Mouse (Mus musculus): ENCODE results near the gene Trip12. TPM values are rescaled to one million over a fixed set of nuclear protein-coding genes. Genes with fewer than 3 reads are reported as not detected.

Gene Trip12
- polyA plus RNA-seq, 1 experiment from 2014 or later = 85.8 TPM

- H3K9me3 ChIP-seq (ENCODE audit: control insufficient read depth, low read length) = no peaks in the 10 kb centered on the region
- 93% methylated on average over 3 of the region's 3 CpGs for WGBS
- H3K4me2 ChIP-seq (replicated peaks; ENCODE audit: low read depth, low read length) = no peak overlapping the region
- no peak overlapping the region for H3K4me3 ChIP-seq (ENCODE audit: low read length)
- no peak overlapping the region for H3K9ac ChIP-seq (ENCODE audit: low read depth, low read length)
- H3K36me3 ChIP-seq (ENCODE audit: control insufficient read depth, insufficient read depth, low read length) = peaks cover 43% of the 10 kb centered on the region
- H3K27ac ChIP-seq (ENCODE audit: low read depth, low read length) = no peak overlapping the region
- no peak for ATAC-seq (ENCODE audit: low FRiP score, low TSS enrichment)
- no peaks in the 10 kb centered on the region for H3K27me3 ChIP-seq (ENCODE audit: control insufficient read depth, insufficient read depth, low read length)
- H3K4me1 ChIP-seq (ENCODE audit: control insufficient read depth, insufficient read depth, low read length) = no peaks in the 10 kb centered on the region
These were observed 117.9 kb downstream of the Trip12 start for GRCm38 (mm10) chr1:84722371-84722770.

DNA sequence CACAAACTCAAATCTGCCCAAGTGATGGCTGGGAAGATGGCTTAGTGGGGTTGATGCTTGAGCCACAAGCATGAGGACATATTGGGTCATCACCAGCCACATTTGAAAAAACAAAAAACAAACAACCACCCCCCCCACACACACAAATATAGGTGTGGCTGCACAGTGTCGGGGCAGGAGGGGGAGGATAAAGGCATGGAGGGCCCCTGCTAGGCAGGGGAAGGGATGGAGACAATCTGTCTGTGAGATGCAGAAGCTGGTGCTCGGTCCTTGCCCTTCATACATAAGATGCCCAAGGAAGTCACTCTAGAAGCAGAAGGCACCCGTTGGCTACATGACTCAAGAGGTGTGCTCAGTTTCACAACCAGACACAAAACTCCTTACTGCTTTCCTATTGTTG lies 118.4 kb downstream of the Trip12 start:
- Histone ChIP-seq H3K4me3 (ENCODE audit: low read length) (no peak overlapping the region), H3K9me3 (ENCODE audit: control insufficient read depth, low read length) (no peaks in the 10 kb centered on the region), H3K9ac (ENCODE audit: low read depth, low read length) (no peak overlapping the region), H3K27ac (ENCODE audit: low read depth, low read length) (no peak overlapping the region), H3K4me1 (ENCODE audit: control insufficient read depth, insufficient read depth, low read length) (no peaks in the 10 kb centered on the region), H3K4me2 (replicated peaks; ENCODE audit: low read depth, low read length) (no peak overlapping the region), H3K27me3 (ENCODE audit: control insufficient read depth, insufficient read depth, low read length) (no peaks in the 10 kb centered on the region), H3K36me3 (ENCODE audit: control insufficient read depth, insufficient read depth, low read length) (peaks cover 42% of the 10 kb centered on the region)
- no peak for ATAC-seq (ENCODE audit: low FRiP score, low TSS enrichment)
- 87% methylated on average over 3 of the region's 3 CpGs for WGBS

GRCm38 (mm10) chr1:84709810-84710785 lies 130.2 kb downstream of the Trip12 start:
- Histone ChIP-seq H3K27me3 (ENCODE audit: control insufficient read depth, insufficient read depth, low read length) (no peaks in the 10 kb centered on the region; the same call in 1 of the 2 replicates), H3K27ac (ENCODE audit: low read depth, low read length) (no peak overlapping the region), H3K9me3 (ENCODE audit: control insufficient read depth, low read length) (no peaks in the 10 kb centered on the region), H3K4me2 (replicated peaks; ENCODE audit: low read depth, low read length) (peak overlapping the region; percentile 21; the same call in 1 of the 2 replicates), H3K4me1 (ENCODE audit: control insufficient read depth, insufficient read depth, low read length) (no peaks in the 10 kb centered on the region; the same call in 1 of the 2 replicates), H3K4me3 (ENCODE audit: low read length) (0 out of 2 replicates have a peak overlapping the region, but pooled peaks have one; percentile 6), H3K36me3 (ENCODE audit: control insufficient read depth, insufficient read depth, low read length) (no peaks in the 10 kb centered on the region), H3K9ac (ENCODE audit: low read depth, low read length) (no peak overlapping the region)
- WGBS = 17% methylated on average over 31 of the region's 31 CpGs
- ATAC-seq (ENCODE audit: low FRiP score, low TSS enrichment) = no peak

- no peaks in the 10 kb centered on the region; the same call in 1 of the 2 replicates for H3K4me1 ChIP-seq (ENCODE audit: control insufficient read depth, insufficient read depth, low read length)
- H3K9ac ChIP-seq (ENCODE audit: low read depth, low read length) = no peak overlapping the region
- 22% methylated on average over 5 of the region's 5 CpGs for WGBS
- no peak overlapping the region for H3K27ac ChIP-seq (ENCODE audit: low read depth, low read length)
- ATAC-seq (ENCODE audit: low FRiP score, low TSS enrichment) = no peak
- H3K27me3 ChIP-seq (ENCODE audit: control insufficient read depth, insufficient read depth, low read length) = no peaks in the 10 kb centered on the region; the same call in 1 of the 2 replicates
- no peak overlapping the region for H3K4me2 ChIP-seq (replicated peaks; ENCODE audit: low read depth, low read length)
- no peaks in the 10 kb centered on the region for H3K36me3 ChIP-seq (ENCODE audit: control insufficient read depth, insufficient read depth, low read length)
- no peak overlapping the region for H3K4me3 ChIP-seq (ENCODE audit: low read length)
- H3K9me3 ChIP-seq (ENCODE audit: control insufficient read depth, low read length) = no peaks in the 10 kb centered on the region
These were observed 130.9 kb downstream of the Trip12 start for GRCm38 (mm10) chr1:84709406-84709805.

DNA sequence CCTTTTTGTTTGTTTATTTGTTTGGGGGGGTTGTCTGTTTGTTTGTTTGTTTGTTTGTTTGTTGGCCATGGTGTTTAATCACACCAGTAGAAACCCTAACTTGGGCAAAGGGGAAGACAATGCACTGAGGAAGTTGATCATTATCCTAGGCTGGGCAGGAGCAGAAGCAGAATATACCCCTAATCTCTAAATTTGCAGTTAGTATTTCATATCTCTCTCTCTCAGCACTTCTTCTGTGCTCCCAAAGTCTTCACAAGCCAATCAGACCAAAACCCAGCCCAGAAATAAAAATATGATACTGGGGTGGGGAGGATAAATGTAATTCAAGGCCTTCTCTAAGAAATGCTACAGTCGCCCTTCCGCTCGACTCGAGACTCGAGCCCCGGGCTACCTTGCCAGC lies 140.1 kb downstream of the Trip12 start:
- WGBS = 99% methylated on average over 6 of the region's 6 CpGs
- H3K9ac ChIP-seq (ENCODE audit: low read depth, low read length) = no peak overlapping the region
- H3K4me1 ChIP-seq (ENCODE audit: control insufficient read depth, insufficient read depth, low read length) = peaks cover 3% of the 10 kb centered on the region; the same call in 1 of the 2 replicates
- H3K4me2 ChIP-seq (replicated peaks; ENCODE audit: low read depth, low read length) = no peak overlapping the region
- no peaks in the 10 kb centered on the region for H3K36me3 ChIP-seq (ENCODE audit: control insufficient read depth, insufficient read depth, low read length)
- H3K4me3 ChIP-seq (ENCODE audit: low read length) = no peak overlapping the region
- no peak for ATAC-seq (ENCODE audit: low FRiP score, low TSS enrichment)
- H3K9me3 ChIP-seq (ENCODE audit: control insufficient read depth, low read length) = no peaks in the 10 kb centered on the region
- no peak overlapping the region for H3K27ac ChIP-seq (ENCODE audit: low read depth, low read length)
- H3K27me3 ChIP-seq (ENCODE audit: control insufficient read depth, insufficient read depth, low read length) = peaks cover 7% of the 10 kb centered on the region

DNA sequence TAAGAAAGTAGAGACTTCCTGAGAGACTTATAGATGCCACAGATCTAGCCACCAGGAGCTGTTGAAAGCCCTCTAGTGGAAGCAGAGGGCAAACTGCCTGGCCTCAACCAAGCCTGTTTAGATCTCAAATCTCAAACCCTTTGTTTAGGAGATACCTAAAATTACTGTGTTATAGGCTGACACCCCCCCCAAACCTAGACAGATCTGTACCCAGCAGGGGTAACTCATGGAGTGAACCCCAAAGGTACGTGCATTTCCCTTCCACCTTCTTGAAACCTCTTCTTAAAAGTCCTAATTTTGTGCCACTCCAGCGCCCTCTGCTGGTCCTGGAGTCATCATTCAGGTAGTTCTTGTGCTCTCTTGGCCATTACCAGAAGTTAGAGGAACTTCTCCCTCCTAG lies 143.2 kb downstream of the Trip12 start:
- Histone ChIP-seq H3K9me3 (ENCODE audit: control insufficient read depth, low read length) (no peaks in the 10 kb centered on the region), H3K27me3 (ENCODE audit: control insufficient read depth, insufficient read depth, low read length) (peaks cover 17% of the 10 kb centered on the region), H3K27ac (ENCODE audit: low read depth, low read length) (no peak overlapping the region), H3K4me3 (ENCODE audit: low read length) (no peak overlapping the region), H3K36me3 (ENCODE audit: control insufficient read depth, insufficient read depth, low read length) (no peaks in the 10 kb centered on the region), H3K4me1 (ENCODE audit: control insufficient read depth, insufficient read depth, low read length) (peaks cover 8% of the 10 kb centered on the region; the same call in 1 of the 2 replicates), H3K4me2 (replicated peaks; ENCODE audit: low read depth, low read length) (no peak overlapping the region), H3K9ac (ENCODE audit: low read depth, low read length) (no peak overlapping the region)
- 3% methylated on average over 2 of the region's 2 CpGs for WGBS
- no peak for ATAC-seq (ENCODE audit: low FRiP score, low TSS enrichment)

- peak; percentile 91 for ATAC-seq (ENCODE audit: low FRiP score, low TSS enrichment)
- Histone ChIP-seq H3K9ac (ENCODE audit: low read depth, low read length) (0 out of 2 replicates have a peak within 1 kb of the TSS, but pooled peaks have one; percentile 23), H3K4me3 (ENCODE audit: low read length) (peak within 1 kb of the TSS; percentile 53), H3K36me3 (ENCODE audit: control insufficient read depth, insufficient read depth, low read length) (no peaks in the 10 kb centered on the region), H3K27ac (ENCODE audit: low read depth, low read length) (no peak within 1 kb of the TSS), H3K4me1 (ENCODE audit: control insufficient read depth, insufficient read depth, low read length) (peaks cover 8% of the 10 kb centered on the region; the same call in 1 of the 2 replicates), H3K27me3 (ENCODE audit: control insufficient read depth, insufficient read depth, low read length) (peaks cover 17% of the 10 kb centered on the region), H3K4me2 (replicated peaks; ENCODE audit: low read depth, low read length) (peak within 1 kb of the TSS; percentile 94), H3K9me3 (ENCODE audit: control insufficient read depth, low read length) (no peaks in the 10 kb centered on the region)
- under 1% methylated on average over 75 of the region's 75 CpGs for WGBS
These were observed 144.6 kb downstream of the Trip12 start, which contains the start of gene Dner for GRCm38 (mm10) chr1:84695517-84696411. Dner (minus strand) TSS chr1:84696221.

- Histone ChIP-seq H3K4me2 (replicated peaks; ENCODE audit: low read depth, low read length) (peak overlapping the region; percentile 94), H3K27ac (ENCODE audit: low read depth, low read length) (no peak overlapping the region), H3K9me3 (ENCODE audit: control insufficient read depth, low read length) (no peaks in the 10 kb centered on the region), H3K36me3 (ENCODE audit: control insufficient read depth, insufficient read depth, low read length) (no peaks in the 10 kb centered on the region), H3K27me3 (ENCODE audit: control insufficient read depth, insufficient read depth, low read length) (peaks cover 17% of the 10 kb centered on the region), H3K4me3 (ENCODE audit: low read length) (peak overlapping the region; percentile 53), H3K9ac (ENCODE audit: low read depth, low read length) (no peak overlapping the region), H3K4me1 (ENCODE audit: control insufficient read depth, insufficient read depth, low read length) (peaks cover 8% of the 10 kb centered on the region; the same call in 1 of the 2 replicates)
- peak; percentile 50 for ATAC-seq (ENCODE audit: low FRiP score, low TSS enrichment)
- WGBS = 9% methylated on average over 26 of the region's 26 CpGs
These were observed 145.4 kb downstream of the Trip12 start for GRCm38 (mm10) chr1:84694688-84695474.
